Mouse (Mus musculus) MEL (cell line): ENCODE data around the gene Rhobtb1. TPM values are rescaled to one million over a fixed set of nuclear protein-coding genes. Genes with fewer than 3 reads are reported as not detected.

Experiments
- DNase-seq: peaks from one replicate; pipeline ENCODE4 v3.0.0; 2011; ENCODE audit warnings: low read depth, low spot score
- H3K27ac ChIP-seq: 2 replicates; pipeline ENCODE4 v1.5.1; 2012; ENCODE audit warnings: low read depth, mild to moderate bottlenecking, control low read depth, low read length, moderate library complexity; ENCODE audit not compliant: control insufficient read depth
- H3K27me3 ChIP-seq, 2 experiments: fragments of 150-350 bp in 1 of 2; sonication (generic) in 1 of 2; 2 replicates each; pipeline ENCODE4 v1.6.1; 2012; ENCODE audit warnings: low read length in 2 of 2, mild to moderate bottlenecking in 2 of 2, improper control_type of control experiment in 1 of 2, moderate library complexity in 1 of 2; ENCODE audit not compliant: insufficient read depth in 2 of 2, control insufficient read depth in 1 of 2
- H3K36me3 ChIP-seq, 2 experiments: 2 replicates each; pipeline ENCODE4 v1.6.1; 2012 to 2014; ENCODE audit warnings: low read length in 2 of 2, improper control_type of control experiment in 1 of 2, inconsistent platforms in 1 of 2, mild to moderate bottlenecking in 1 of 2; ENCODE audit not compliant: insufficient read depth in 2 of 2, control insufficient read depth in 1 of 2
- H3K4me1 ChIP-seq, 2 experiments: fragments of 150-350 bp in 1 of 2; sonication (generic) in 1 of 2; 2 replicates each; pipeline ENCODE4 v1.6.1; 2012; ENCODE audit warnings: low read length in 2 of 2, improper control_type of control experiment in 1 of 2, mild to moderate bottlenecking in 1 of 2; ENCODE audit not compliant: insufficient read depth in 2 of 2, control insufficient read depth in 1 of 2
- H3K4me3 ChIP-seq, 2 experiments: fragments of 150-350 bp in 1 of 2; sonication (generic) in 1 of 2; 2 replicates each; pipeline ENCODE4 v1.5.1; 2012; ENCODE audit warnings: low read depth in 2 of 2, low read length in 2 of 2, mild to moderate bottlenecking in 2 of 2, moderate library complexity in 2 of 2, control low read depth in 1 of 2, improper control_type of control experiment in 1 of 2; ENCODE audit not compliant: control insufficient read depth in 1 of 2, insufficient read depth in 1 of 2
- H3K79me2 ChIP-seq: 2 replicates; pipeline ENCODE4 v1.6.1; 2012; ENCODE audit warnings: mild to moderate bottlenecking, low read length, moderate library complexity; ENCODE audit not compliant: control insufficient read depth, poor library complexity, insufficient read depth
- H3K9ac ChIP-seq: 2 replicates; pipeline ENCODE4 v1.6.1; 2012; ENCODE audit warnings: low read depth, mild to moderate bottlenecking, control low read depth, low read length, moderate library complexity; ENCODE audit not compliant: control insufficient read depth, poor library complexity, severe bottlenecking
- H3K9me3 ChIP-seq: fragments of 150-350 bp; sonication (generic); replicated peaks from 2 replicates; pipeline ENCODE4 v1.6.1; 2012; ENCODE audit warnings: mild to moderate bottlenecking, low read length, improper control_type of control experiment, moderate library complexity; ENCODE audit not compliant: insufficient read depth
- BHLHE40 ChIP-seq: IDR thresholded peaks from 2 replicates; pipeline ENCODE4 v1.6.1; 2012; ENCODE audit warnings: low read depth, mild to moderate bottlenecking, inconsistent platforms, low read length, improper control_type of control experiment, borderline replicate concordance
- CTCF ChIP-seq, 3 experiments: IDR thresholded peaks in 2 of 3; conservative IDR thresholded peaks in 1 of 3; 2 replicates each; pipeline ENCODE4 v1.5.1; 2011 to 2012; ENCODE audit warnings: low read length in 3 of 3, low read depth in 2 of 3, mild to moderate bottlenecking in 2 of 3, improper control_type of control experiment in 1 of 3, inconsistent platforms in 1 of 3, mixed read lengths in 1 of 3, moderate library complexity in 1 of 3; ENCODE audit not compliant: control insufficient read depth in 1 of 3, insufficient read depth in 1 of 3, poor library complexity in 1 of 3, severe bottlenecking in 1 of 3
- JUND ChIP-seq: IDR thresholded peaks from 2 replicates; pipeline ENCODE4 v1.6.1; 2011; ENCODE audit warnings: low read depth, mild to moderate bottlenecking, improper control_type of control experiment, low read length
- MAX ChIP-seq: IDR thresholded peaks from 2 replicates; pipeline ENCODE4 v1.6.1; 2011; ENCODE audit warnings: low read length, improper control_type of control experiment
- MYB ChIP-seq: IDR thresholded peaks from 2 replicates; pipeline ENCODE4 v1.6.1; 2011; ENCODE audit warnings: mild to moderate bottlenecking, low read depth, low read length, improper control_type of control experiment
- MYC ChIP-seq: IDR thresholded peaks from 2 replicates; pipeline ENCODE4 v1.6.1; 2011; ENCODE audit warnings: low read depth, mild to moderate bottlenecking, low read length, improper control_type of control experiment, moderate library complexity
- NELFE ChIP-seq: IDR thresholded peaks from 2 replicates; pipeline ENCODE4 v1.6.1; 2011; ENCODE audit warnings: low read depth, low read length, improper control_type of control experiment
- NRF1 ChIP-seq: IDR thresholded peaks from 2 replicates; pipeline ENCODE4 v1.6.1; 2014; ENCODE audit warnings: low read depth, mild to moderate bottlenecking, inconsistent platforms, low read length, improper control_type of control experiment, moderate library complexity; ENCODE audit not compliant: poor library complexity, insufficient read depth, severe bottlenecking
- POLR2A ChIP-seq, 2 experiments: IDR thresholded peaks; 2 replicates each; pipeline ENCODE4 v1.6.1; 2011 to 2012; ENCODE audit warnings: low read length in 2 of 2, mild to moderate bottlenecking in 2 of 2, control low read depth in 1 of 2, improper control_type of control experiment in 1 of 2, low read depth in 1 of 2, moderate library complexity in 1 of 2; ENCODE audit not compliant: control insufficient read depth in 1 of 2, insufficient read depth in 1 of 2, poor library complexity in 1 of 2
- POLR2AphosphoS2 ChIP-seq: IDR thresholded peaks from 2 replicates; pipeline ENCODE4 v1.6.1; 2011; ENCODE audit warnings: low read length, improper control_type of control experiment
- RCOR1 ChIP-seq: IDR thresholded peaks from 2 replicates; pipeline ENCODE4 v1.6.1; 2012; ENCODE audit warnings: low read depth, mild to moderate bottlenecking, inconsistent platforms, low read length, improper control_type of control experiment
- SMC3 ChIP-seq: IDR thresholded peaks from 2 replicates; pipeline ENCODE4 v1.6.1; 2011; ENCODE audit warnings: low read depth, low read length, improper control_type of control experiment
- TAL1 ChIP-seq: IDR thresholded peaks from 2 replicates; pipeline ENCODE4 v1.6.1; 2012; ENCODE audit warnings: mild to moderate bottlenecking, inconsistent platforms, low read length, moderate library complexity, mixed read lengths
- TBP ChIP-seq: IDR thresholded peaks from 2 replicates; pipeline ENCODE4 v1.8.0; 2011; ENCODE audit warnings: low read depth, low read length, improper control_type of control experiment
- TCF12 ChIP-seq: IDR thresholded peaks from 2 replicates; pipeline ENCODE4 v1.6.1; 2014; ENCODE audit warnings: low read depth, mild to moderate bottlenecking, inconsistent platforms, low read length, improper control_type of control experiment, moderate library complexity
- USF2 ChIP-seq, 2 experiments: IDR thresholded peaks; 2 replicates each; pipeline ENCODE4 v1.6.1; 2011 to 2012; ENCODE audit warnings: improper control_type of control experiment in 2 of 2, low read length in 2 of 2, borderline replicate concordance in 1 of 2, inconsistent platforms in 1 of 2, low read depth in 1 of 2, mild to moderate bottlenecking in 1 of 2; ENCODE audit not compliant: insufficient read depth in 1 of 2
- ZC3H11A ChIP-seq: IDR thresholded peaks from 2 replicates; pipeline ENCODE4 v1.6.1; 2012; ENCODE audit warnings: low read depth, mild to moderate bottlenecking, inconsistent platforms, low read length, improper control_type of control experiment
- ZKSCAN1 ChIP-seq: IDR thresholded peaks from 2 replicates; pipeline ENCODE4 v1.6.1; 2012; ENCODE audit warnings: low read depth, mild to moderate bottlenecking, inconsistent platforms, low read length, improper control_type of control experiment, moderate library complexity
- ZNF384 ChIP-seq: IDR thresholded peaks from 2 replicates; pipeline ENCODE4 v1.6.1; 2012; ENCODE audit warnings: low read depth, mild to moderate bottlenecking, inconsistent platforms, low read length, improper control_type of control experiment
- polyA plus RNA-seq, 2 experiments: library from polyadenylated mRNA; stranded (reverse) in 1 of 2; unstranded in 1 of 2; fragments of >175 nt in 1 of 2; fragments of >200 nt in 1 of 2; gene quantifications; 2 replicates each; pipeline versions ENCODE4 v1.2.1 to v1.2.4; 2012; ENCODE audit warnings: low replicate concordance in 2 of 2, low read depth in 1 of 2; ENCODE audit not compliant: insufficient read length in 2 of 2, insufficient read depth in 1 of 2, missing spikeins in 1 of 2
- total RNA-seq: library from RNA; depleted of rRNA; stranded (reverse); fragments of 300-350 nt; gene quantifications from 2 replicates; pipeline ENCODE4 v1.2.3, GENCODE M21; 2012

Rhobtb1 gene
- total and polyA plus RNA-seq, 3 experiments, result not detected

DNA sequence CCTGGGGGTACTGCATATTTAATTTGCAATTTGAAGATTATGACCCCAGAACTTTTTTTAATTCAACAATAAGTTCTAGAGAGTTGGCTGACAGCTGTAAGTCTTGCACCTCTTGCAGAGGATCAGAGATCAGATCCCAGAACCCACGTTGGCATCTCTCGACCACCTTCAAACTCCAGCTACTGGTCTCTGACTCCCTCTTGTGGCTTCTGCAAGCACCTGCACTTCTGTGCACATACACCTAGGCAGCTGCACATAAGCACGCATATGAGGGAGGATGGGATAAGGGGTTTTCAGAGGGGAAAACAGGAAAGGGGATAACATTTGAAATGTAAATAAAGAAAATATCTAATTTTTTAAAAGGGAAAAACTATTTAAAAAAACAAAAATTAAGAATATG is 57.5 kb downstream of the Rhobtb1 start:
- no peak for TF ChIP-seq TBP
- no peak for TF ChIP-seq POLR2A (IDR thresholded peaks at IDR 0.05; ENCODE audit: control insufficient read depth in 1 of 2, insufficient read depth in 1 of 2, low read depth in 1 of 2, low read length in 2 of 2, poor library complexity in 1 of 2)
- TF ChIP-seq ZNF384, result no peak
- no peak for TF ChIP-seq NELFE
- no peak for TF ChIP-seq ZKSCAN1
- no peak for TF ChIP-seq MYC
- TF ChIP-seq BHLHE40, result no peak
- no peak for TF ChIP-seq RCOR1
- no peak for TF ChIP-seq NRF1
- Histone ChIP-seq H3K79me2 (no peaks in the 10 kb centered on the region), H3K4me1 (no peaks in the 10 kb centered on the region), H3K9ac (no peak overlapping the region), H3K36me3 (no peaks in the 10 kb centered on the region), H3K27me3 (no peaks in the 10 kb centered on the region; a peak in 1 of 4 replicates), H3K4me3 (no peak overlapping the region), H3K9me3 (no peaks in the 10 kb centered on the region), H3K27ac (no peak overlapping the region)
- no peak for DNase-seq

DNA sequence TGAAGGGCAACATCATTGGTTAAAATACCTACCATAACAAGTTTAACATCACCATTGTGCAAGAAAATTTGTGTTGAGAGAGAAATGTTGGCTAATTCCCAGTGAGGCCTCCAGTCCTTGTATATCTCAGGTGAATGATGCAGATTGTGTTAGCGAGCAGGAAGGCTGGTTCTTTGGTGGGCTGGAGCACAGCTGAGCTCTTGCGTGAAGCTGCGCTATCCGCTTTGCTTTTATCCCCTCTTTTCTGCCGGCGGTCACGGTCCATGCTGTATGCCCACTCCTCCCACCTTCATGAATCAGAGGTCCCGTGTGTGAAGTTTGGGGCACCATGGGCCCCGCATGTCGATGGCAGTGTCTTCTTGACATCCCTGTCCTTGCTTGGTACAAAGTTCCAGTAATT is 58.8 kb downstream of the Rhobtb1 start:
- no peaks in the 10 kb centered on the region for H3K79me2 ChIP-seq
- H3K4me1 ChIP-seq, result no peaks in the 10 kb centered on the region
- no peak overlapping the region for H3K9ac ChIP-seq
- TF ChIP-seq TAL1, result no peak
- no peak for TF ChIP-seq MAX
- no peak for TF ChIP-seq ZNF384
- no peak overlapping the region for H3K27ac ChIP-seq
- H3K27me3 ChIP-seq, result no peaks in the 10 kb centered on the region; a peak in 1 of 4 replicates
- H3K36me3 ChIP-seq, result no peaks in the 10 kb centered on the region
- no peak for DNase-seq
- no peaks in the 10 kb centered on the region for H3K9me3 ChIP-seq
- H3K4me3 ChIP-seq, result no peak overlapping the region

DNA sequence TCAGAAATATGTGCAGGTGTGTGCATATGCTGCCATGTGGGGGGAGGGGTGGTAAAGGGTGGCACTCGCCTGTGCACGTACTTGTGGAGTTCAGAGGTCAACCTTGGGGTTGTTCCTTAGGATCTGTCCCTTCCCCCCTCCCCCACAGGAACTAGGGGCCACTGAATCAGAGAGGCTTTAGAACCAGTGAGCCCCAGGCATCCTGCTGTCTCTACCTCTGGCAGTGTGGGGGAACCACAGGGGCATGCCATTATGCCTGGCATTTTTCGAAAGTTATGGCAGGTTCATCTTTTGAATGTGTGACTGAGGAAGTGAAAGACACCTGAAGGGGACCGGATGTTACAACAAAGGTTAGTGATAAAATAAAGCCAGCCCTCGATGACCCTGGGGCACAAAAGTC is 59.4 kb downstream of the Rhobtb1 start:
- TF ChIP-seq POLR2A (IDR thresholded peaks at IDR 0.05; ENCODE audit: control insufficient read depth in 1 of 2, insufficient read depth in 1 of 2, low read depth in 1 of 2, low read length in 2 of 2, poor library complexity in 1 of 2) (no peak), MYC (no peak), POLR2AphosphoS2 (no peak), MAX (no peak), CTCF (IDR thresholded peaks at IDR 0.05 in 2 of 3, conservative IDR thresholded peaks at IDR 0.05 in 1 of 3; ENCODE audit: control insufficient read depth in 1 of 3, insufficient read depth in 1 of 3, low read depth in 2 of 3, low read length in 3 of 3, poor library complexity in 1 of 3, severe bottlenecking in 1 of 3) (no peak), USF2 (IDR thresholded peaks at IDR 0.05; ENCODE audit: borderline replicate concordance in 1 of 2, insufficient read depth in 1 of 2, low read depth in 1 of 2, low read length in 2 of 2) (no peak), ZKSCAN1 (no peak), MYB (no peak), JUND (no peak), ZC3H11A (no peak), SMC3 (no peak), TCF12 (no peak)
- TF ChIP-seq, all 39 proteins: peak for 0
- H3K4me1 ChIP-seq, result no peaks in the 10 kb centered on the region
- H3K4me3 ChIP-seq, result no peak overlapping the region
- H3K9ac ChIP-seq, result no peak overlapping the region
- no peaks in the 10 kb centered on the region for H3K36me3 ChIP-seq
- no peak overlapping the region for H3K27ac ChIP-seq
- H3K9me3 ChIP-seq, result no peaks in the 10 kb centered on the region
- no peaks in the 10 kb centered on the region for H3K79me2 ChIP-seq
- DNase-seq, result no peak
- no peaks in the 10 kb centered on the region; a peak in 1 of 4 replicates for H3K27me3 ChIP-seq
